Mouse (Mus musculus) liver, embryonic 14.5 days (tissue): Measurements from ENCODE around the gene Dthd1. TPM values are rescaled to one million over a fixed set of nuclear protein-coding genes. Genes with fewer than 3 reads are reported as not detected.

ENCODE experiments used
- ATAC-seq: fragments of 200-750 bp; cut with Nextera tagmentation; 2 replicates; pipeline ENCODE4 v1.8.0; 2017; ENCODE audit warnings: moderate number of reproducible peaks, mild to moderate bottlenecking, moderate library complexity; ENCODE audit not compliant: insufficient read depth
- DNase-seq, 3 experiments: peaks; one replicate each; pipeline ENCODE4 v3.0.0-alpha.2; 2012 to 2013; ENCODE audit warnings: low read depth in 3 of 3, low spot score in 3 of 3
- H3K27ac ChIP-seq: fragments of 300-500 bp; sonication (generic); 2 replicates; pipeline ENCODE4 v1.5.1; 2014; ENCODE audit warnings: moderate library complexity, mild to moderate bottlenecking, control low read depth, inconsistent platforms
- H3K27me3 ChIP-seq: fragments of 300-500 bp; sonication (generic); 2 replicates; pipeline ENCODE4 v1.6.1; 2014; ENCODE audit warnings: mild to moderate bottlenecking, low read length, moderate library complexity; ENCODE audit not compliant: control insufficient read depth, insufficient read depth
- H3K36me3 ChIP-seq: fragments of 300-500 bp; sonication (generic); replicated peaks from 2 replicates; pipeline ENCODE4 v1.6.1; 2014; ENCODE audit warnings: low read depth; ENCODE audit not compliant: control insufficient read depth, insufficient read depth
- H3K4me1 ChIP-seq, 2 experiments: fragments of 200-500 bp in 1 of 2; fragments of 300-500 bp in 1 of 2; sonication (generic) in 1 of 2; replicated peaks; 2 replicates each; pipeline ENCODE4 v1.6.1; 2012 to 2014; ENCODE audit warnings: antibody characterized with exemption in 1 of 2, inconsistent platforms in 1 of 2, low read length in 1 of 2; ENCODE audit not compliant: control insufficient read depth in 2 of 2, insufficient read depth in 2 of 2
- H3K4me2 ChIP-seq: fragments of 300-500 bp; sonication (generic); 2 replicates; pipeline ENCODE4 v1.6.1; 2014; ENCODE audit warnings: low read depth, mild to moderate bottlenecking, control low read depth, moderate library complexity
- H3K4me3 ChIP-seq, 2 experiments: fragments of 200-500 bp in 1 of 2; fragments of 300-500 bp in 1 of 2; sonication (generic) in 1 of 2; 2 replicates each; pipeline ENCODE4 v1.5.1; 2012 to 2014; ENCODE audit warnings: low read depth in 2 of 2, low read length in 2 of 2, mild to moderate bottlenecking in 2 of 2, control low read depth in 1 of 2, inconsistent platforms in 1 of 2, moderate library complexity in 1 of 2; ENCODE audit not compliant: insufficient read depth in 1 of 2
- H3K9ac ChIP-seq: fragments of 300-500 bp; sonication (generic); replicated peaks from 2 replicates; pipeline ENCODE4 v1.6.1; 2014; ENCODE audit warnings: mild to moderate bottlenecking, control low read depth, moderate library complexity
- H3K9me3 ChIP-seq: fragments of 300-500 bp; sonication (generic); 2 replicates; pipeline ENCODE4 v1.6.1; 2016; ENCODE audit warnings: low read length, mixed read lengths; ENCODE audit not compliant: control insufficient read depth
- CTCF ChIP-seq: IDR thresholded peaks from 2 replicates; pipeline ENCODE4 v1.5.1; 2016; ENCODE audit warnings: antibody characterized with exemption, low read depth, control low read depth
- EP300 ChIP-seq: IDR thresholded peaks from 2 replicates; pipeline ENCODE4 v1.6.1; 2016; ENCODE audit warnings: antibody characterized with exemption, low read depth
- WGBS: fragments of 180-500 bp; shearing (Covaris S2); extraction: QIAGEN DNeasy Blood & Tissue Kit; methylation state at CpG from one replicate; pipeline ENCODE4 v1.1.7; 2014; ENCODE audit not compliant: insufficient replicate concordance; 5-methylcytosine and 5-hydroxymethylcytosine counted together
- polyA plus RNA-seq, 2 experiments: library from polyadenylated mRNA; depleted of rRNA in 1 of 2; stranded (reverse) in 1 of 2; unstranded in 1 of 2; fragments of >200 nt; fragmentation: Nextera tagmentation in 1 of 2; extraction: Ambion mirVana in 1 of 2; gene quantifications; 2 replicates each; pipeline versions ENCODE4 v1.2.1 to v1.2.3; 2012 to 2014

The Dthd1 gene
- polyA plus RNA-seq, 2 experiments: not detected

- no peaks in the 10 kb centered on the region for H3K27me3 ChIP-seq
- DNase-seq (no peak), ATAC-seq (no peak)
- 52% methylated on average over 1 of the region's 1 CpGs for WGBS
- no peaks in the 10 kb centered on the region for H3K9me3 ChIP-seq
- no peak for TF ChIP-seq EP300
- no peak for TF ChIP-seq CTCF
- H3K4me3 ChIP-seq: no peak overlapping the region
- no peaks in the 10 kb centered on the region for H3K36me3 ChIP-seq
- no peak overlapping the region for H3K9ac ChIP-seq
- H3K27ac ChIP-seq: no peak overlapping the region
- H3K4me1 ChIP-seq: no peaks in the 10 kb centered on the region
- H3K4me2 ChIP-seq: no peak overlapping the region
Measured at GRCm38 (mm10) chr5:62792776-62793175, 20.8 kb upstream of the Dthd1 start.

- Histone ChIP-seq H3K4me1 (no peaks in the 10 kb centered on the region), H3K4me3 (no peak overlapping the region), H3K9ac (no peak overlapping the region), H3K9me3 (no peaks in the 10 kb centered on the region), H3K27me3 (no peaks in the 10 kb centered on the region), H3K4me2 (no peak overlapping the region), H3K36me3 (no peaks in the 10 kb centered on the region), H3K27ac (no peak overlapping the region)
- DNase-seq (no peak), ATAC-seq (no peak)
- 52% methylated on average over 1 of the region's 1 CpGs for WGBS
- TF ChIP-seq EP300: no peak
- no peak for TF ChIP-seq CTCF
Measured at GRCm38 (mm10) chr5:62814072-62814414, 420 bp downstream of the Dthd1 start.

- H3K9ac ChIP-seq: no peak overlapping the region
- H3K27ac ChIP-seq: no peak overlapping the region
- H3K9me3 ChIP-seq: no peaks in the 10 kb centered on the region
- H3K4me2 ChIP-seq: no peak overlapping the region
- H3K27me3 ChIP-seq: no peaks in the 10 kb centered on the region
- no peak overlapping the region for H3K4me3 ChIP-seq
- ATAC-seq (no peak), DNase-seq (no peak)
- WGBS: 26% methylated on average over 1 of the region's 1 CpGs
- TF ChIP-seq CTCF: no peak
- TF ChIP-seq EP300: no peak
- H3K4me1 ChIP-seq: no peaks in the 10 kb centered on the region
- H3K36me3 ChIP-seq: no peaks in the 10 kb centered on the region
Measured at GRCm38 (mm10) chr5:62815741-62816140, 2.1 kb downstream of the Dthd1 start.

GRCm38 (mm10) chr5:62819567-62819966 lies 5.9 kb downstream of the Dthd1 start:
- TF ChIP-seq EP300 (no peak), CTCF (no peak)
- H3K9ac ChIP-seq: no peak overlapping the region
- no peaks in the 10 kb centered on the region for H3K4me1 ChIP-seq
- H3K36me3 ChIP-seq: no peaks in the 10 kb centered on the region
- H3K27ac ChIP-seq: no peak overlapping the region
- ATAC-seq (no peak), DNase-seq (no peak)
- H3K9me3 ChIP-seq: no peaks in the 10 kb centered on the region
- WGBS: 50% methylated on average over 2 of the region's 2 CpGs
- no peak overlapping the region for H3K4me2 ChIP-seq
- H3K4me3 ChIP-seq: no peak overlapping the region
- H3K27me3 ChIP-seq: no peaks in the 10 kb centered on the region

- Histone ChIP-seq H3K9ac (no peak overlapping the region), H3K4me1 (no peaks in the 10 kb centered on the region), H3K36me3 (no peaks in the 10 kb centered on the region), H3K27ac (no peak overlapping the region), H3K4me2 (no peak overlapping the region), H3K4me3 (no peak overlapping the region), H3K27me3 (no peaks in the 10 kb centered on the region), H3K9me3 (no peaks in the 10 kb centered on the region)
- TF ChIP-seq CTCF (no peak), EP300 (no peak)
- ATAC-seq (no peak), DNase-seq (no peak)
- whole genome bisulfite sequencing: 49% methylated on average over 8 of the region's 8 CpGs
Measured at GRCm38 (mm10) chr5:62820363-62821271, 7.0 kb downstream of the Dthd1 start.
